Mouse (Mus musculus) kidney, postnatal 10 days (tissue): Measurements from ENCODE around the gene Nell2.

Experiments used
- DNase-seq: peaks from one replicate; pipeline ENCODE4 v3.0.0; 2021; ENCODE audit warnings: mixed read lengths

The Nell2 gene

GRCm38 (mm10) chr15:95216640-95217365 is 311.6 kb downstream of the Nell2 start:
- DNase-seq = no peak

GRCm38 (mm10) chr15:95210551-95210950 is 317.8 kb downstream of the Nell2 start:
- peak; percentile 32 for DNase-seq

GRCm38 (mm10) chr15:95209186-95209585 is 319.2 kb downstream of the Nell2 start:
- peak; percentile 15 for DNase-seq

- no peak for DNase-seq
Observed at GRCm38 (mm10) chr15:95193661-95194280, 334.6 kb downstream of the Nell2 start.

GRCm38 (mm10) chr15:95192951-95193350 is 335.4 kb downstream of the Nell2 start:
- peak; percentile 15 for DNase-seq

GRCm38 (mm10) chr15:95186226-95186625 is 342.1 kb downstream of the Nell2 start:
- no peak for DNase-seq

GRCm38 (mm10) chr15:95185419-95185818 is 342.9 kb downstream of the Nell2 start:
- no peak for DNase-seq

- no peak for DNase-seq
Observed at GRCm38 (mm10) chr15:95183450-95183849, 344.9 kb downstream of the Nell2 start.

- peak; percentile 6 for DNase-seq
Observed at GRCm38 (mm10) chr15:95156828-95157227, 371.5 kb downstream of the Nell2 start.

GRCm38 (mm10) chr15:95145118-95145517 is 383.2 kb downstream of the Nell2 start:
- no peak for DNase-seq

GRCm38 (mm10) chr15:95144131-95144530 is 384.2 kb downstream of the Nell2 start:
- DNase-seq = no peak

- DNase-seq = no peak
Observed at GRCm38 (mm10) chr15:95138709-95139409, 389.5 kb downstream of the Nell2 start.

GRCm38 (mm10) chr15:95137018-95137810 is 391.1 kb downstream of the Nell2 start:
- DNase-seq = no peak

- no peak for DNase-seq
Observed at GRCm38 (mm10) chr15:95135926-95136609, 392.3 kb downstream of the Nell2 start.

GRCm38 (mm10) chr15:95131401-95131800 is 397.0 kb downstream of the Nell2 start:
- DNase-seq = no peak

GRCm38 (mm10) chr15:95108626-95109025 is 419.7 kb downstream of the Nell2 start:
- DNase-seq = no peak

- no peak for DNase-seq
Observed at GRCm38 (mm10) chr15:95107246-95107809, 421.0 kb downstream of the Nell2 start.

GRCm38 (mm10) chr15:95101522-95101921 is 426.8 kb downstream of the Nell2 start:
- no peak for DNase-seq

GRCm38 (mm10) chr15:95100133-95100532 is 428.2 kb downstream of the Nell2 start:
- no peak for DNase-seq

GRCm38 (mm10) chr15:95085962-95086361 is 442.4 kb downstream of the Nell2 start:
- no peak for DNase-seq

GRCm38 (mm10) chr15:95081654-95082053 is 446.7 kb downstream of the Nell2 start:
- no peak for DNase-seq

- no peak for DNase-seq
Observed at GRCm38 (mm10) chr15:95075356-95075755, 453.0 kb downstream of the Nell2 start.
